Mouse (Mus musculus) spleen, adult 2 months (tissue): ENCODE measurements around the gene Akt2.

ENCODE experiments used
- CTCF ChIP-seq: fragments of 200-500 bp; IDR thresholded peaks from 2 replicates; pipeline ENCODE4 v1.5.1; 2011; ENCODE audit warnings: mild to moderate bottlenecking, inconsistent platforms; ENCODE audit not compliant: insufficient read depth, insufficient read length, insufficient replicate concordance; ENCODE audit errors: extremely low read depth
- POLR2A ChIP-seq: fragments of 200-500 bp; IDR thresholded peaks from 2 replicates; pipeline ENCODE4 v1.6.1; 2011; ENCODE audit warnings: low read depth, low read length, inconsistent platforms

GRCm38 (mm10) chr7:27606481-27607254, 15.3 kb downstream of the Akt2 start:
- TF ChIP-seq CTCF: no peak
- TF ChIP-seq POLR2A: no peak
